Mouse (Mus musculus) heart, embryonic 15.5 days (tissue): ENCODE results near the gene Gk5. TPM values are rescaled to one million over a fixed set of nuclear protein-coding genes. Genes with fewer than 3 reads are reported as not detected.

Source experiments
- ATAC-seq: fragments of 200-750 bp; cut with Nextera tagmentation; replicated peaks from 2 replicates; pipeline ENCODE4 v1.8.0; 2017; ENCODE audit warnings: low read depth, moderate TSS enrichment; ENCODE audit not compliant: insufficient number of reproducible peaks, insufficient read depth, low FRiP score
- H3K27ac ChIP-seq: fragments of 300-500 bp; sonication (generic); 2 replicates; pipeline ENCODE4 v1.5.1; 2015; ENCODE audit warnings: mild to moderate bottlenecking, inconsistent platforms
- H3K27me3 ChIP-seq: fragments of 300-500 bp; sonication (generic); 2 replicates; pipeline ENCODE4 v1.6.1; 2015; ENCODE audit warnings: inconsistent platforms
- H3K36me3 ChIP-seq: fragments of 300-500 bp; sonication (generic); 2 replicates; pipeline ENCODE4 v1.6.1; 2015; ENCODE audit warnings: mild to moderate bottlenecking, inconsistent platforms
- H3K4me1 ChIP-seq: fragments of 300-500 bp; sonication (generic); replicated peaks from 2 replicates; pipeline ENCODE4 v1.6.1; 2015; ENCODE audit warnings: inconsistent platforms
- H3K4me2 ChIP-seq: fragments of 300-500 bp; sonication (generic); 2 replicates; pipeline ENCODE4 v1.6.1; 2015; ENCODE audit warnings: inconsistent platforms, mild to moderate bottlenecking, moderate library complexity
- H3K4me3 ChIP-seq: fragments of 300-500 bp; sonication (generic); 2 replicates; pipeline ENCODE4 v1.5.1; 2015; ENCODE audit warnings: mild to moderate bottlenecking, inconsistent platforms
- H3K9ac ChIP-seq: fragments of 300-500 bp; sonication (generic); 2 replicates; pipeline ENCODE4 v1.6.1; 2015; ENCODE audit warnings: mild to moderate bottlenecking, inconsistent platforms
- H3K9me3 ChIP-seq: fragments of 300-500 bp; sonication (generic); replicated peaks from 2 replicates; pipeline ENCODE4 v1.6.1; 2016; ENCODE audit warnings: inconsistent platforms
- WGBS: fragments of 180-500 bp; shearing (Covaris S2); methylation state at CpG from one replicate; pipeline ENCODE4 v1.1.7; 2015; ENCODE audit warnings: mixed read lengths; 5-methylcytosine and 5-hydroxymethylcytosine counted together
- polyA plus RNA-seq: library from polyadenylated mRNA; unstranded; fragments of >200 nt; fragmentation: Nextera tagmentation; extraction: Ambion mirVana; gene quantifications from 2 replicates; pipeline ENCODE4 v1.2.1, GENCODE M21; 2015

The Gk5 gene
- polyA plus RNA-seq, 1 experiment from 2014 or later = 2.3 TPM

DNA sequence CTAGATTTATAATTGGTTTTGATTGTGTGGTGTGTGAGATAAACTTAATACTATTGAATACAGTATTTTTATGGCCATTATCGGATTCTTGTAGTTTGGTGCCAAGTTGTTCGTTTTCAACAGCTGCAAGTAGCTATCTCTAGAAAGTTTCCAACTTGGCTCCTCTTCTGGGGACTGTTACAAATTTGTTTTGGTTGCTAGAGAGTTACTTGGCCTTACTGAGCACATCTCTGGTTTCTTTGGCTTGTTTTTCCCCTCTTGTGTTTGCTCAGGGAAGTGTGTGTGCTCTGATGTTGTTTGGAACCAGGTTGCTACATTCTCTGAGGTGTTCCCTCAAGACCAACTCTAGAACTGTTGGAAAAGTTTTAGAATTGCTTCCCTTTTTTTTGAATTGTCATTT is 104.1 kb downstream of the Gk5 start:
- Histone ChIP-seq H3K27ac (peak overlapping the region; percentile 49; the same call in 1 of the 2 replicates), H3K9me3 (no peaks in the 10 kb centered on the region), H3K4me1 (peaks cover 4% of the 10 kb centered on the region; the same call in 1 of the 2 replicates), H3K4me3 (no peak overlapping the region), H3K36me3 (no peaks in the 10 kb centered on the region), H3K9ac (no peak overlapping the region), H3K4me2 (no peak overlapping the region), H3K27me3 (no peaks in the 10 kb centered on the region)
- 58% methylated on average over 2 of the region's 2 CpGs for WGBS
- ATAC-seq = no peak

DNA sequence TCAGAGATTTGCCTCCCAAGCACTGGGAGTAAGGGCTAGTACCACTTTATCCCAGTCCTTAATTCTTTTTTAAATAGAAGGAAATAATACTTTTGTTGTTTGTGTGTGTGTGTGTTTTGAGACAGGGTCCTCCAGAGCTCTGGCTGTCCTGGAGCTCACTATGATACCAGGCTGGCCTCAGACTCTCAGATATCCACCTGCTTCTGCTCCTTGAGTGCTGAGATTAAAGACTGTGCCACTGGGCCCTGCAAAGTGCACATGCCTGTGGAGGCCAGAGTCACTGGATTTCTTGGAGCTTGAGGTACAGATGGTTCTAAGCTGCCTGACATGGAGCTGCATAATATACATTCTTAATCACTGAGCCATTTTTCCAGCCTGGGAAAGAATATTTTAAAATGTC is 109.1 kb downstream of the Gk5 start:
- Histone ChIP-seq H3K9ac (no peak overlapping the region), H3K27ac (no peak overlapping the region), H3K27me3 (no peaks in the 10 kb centered on the region), H3K36me3 (no peaks in the 10 kb centered on the region), H3K4me3 (no peak overlapping the region), H3K9me3 (no peaks in the 10 kb centered on the region), H3K4me1 (peaks cover 4% of the 10 kb centered on the region; the same call in 1 of the 2 replicates), H3K4me2 (no peak overlapping the region)
- no peak for ATAC-seq

- no peak for ATAC-seq
- Histone ChIP-seq H3K9ac (no peak overlapping the region), H3K27ac (no peak overlapping the region), H3K4me3 (no peak overlapping the region), H3K36me3 (no peaks in the 10 kb centered on the region), H3K9me3 (no peaks in the 10 kb centered on the region), H3K4me2 (no peak overlapping the region), H3K4me1 (no peaks in the 10 kb centered on the region), H3K27me3 (no peaks in the 10 kb centered on the region)
- 86% methylated on average over 2 of the region's 2 CpGs for WGBS
Observed at GRCm38 (mm10) chr9:96230271-96230670, 111.1 kb downstream of the Gk5 start.

Other genes with a start within 250 kb of the Gk5 start
- gene Xrn1, start 164.6 kb upstream of the Gk5 start, polyA plus RNA-seq = 10.9 and 11.8 TPM in 2 replicates
- gene Tfdp2, start 76.9 kb downstream of the Gk5 start, polyA plus RNA-seq = 33.0 and 37.9 TPM in 2 replicates
- 120 and 130 TPM in 2 replicates for gene Atp1b3, start 245.1 kb downstream of the Gk5 start, polyA plus RNA-seq